Mouse (Mus musculus) B cell, adult 2 months (primary cell): ENCODE results near the gene Spata2.

Experiments
- DNase-seq, 2 experiments: peaks; one replicate each; pipeline ENCODE4 v3.0.0; 2022

The Spata2 gene

GRCm38 (mm10) chr2:167445911-167446780, 46.5 kb downstream of the Spata2 start:
- DNase-seq: no peak

DNA sequence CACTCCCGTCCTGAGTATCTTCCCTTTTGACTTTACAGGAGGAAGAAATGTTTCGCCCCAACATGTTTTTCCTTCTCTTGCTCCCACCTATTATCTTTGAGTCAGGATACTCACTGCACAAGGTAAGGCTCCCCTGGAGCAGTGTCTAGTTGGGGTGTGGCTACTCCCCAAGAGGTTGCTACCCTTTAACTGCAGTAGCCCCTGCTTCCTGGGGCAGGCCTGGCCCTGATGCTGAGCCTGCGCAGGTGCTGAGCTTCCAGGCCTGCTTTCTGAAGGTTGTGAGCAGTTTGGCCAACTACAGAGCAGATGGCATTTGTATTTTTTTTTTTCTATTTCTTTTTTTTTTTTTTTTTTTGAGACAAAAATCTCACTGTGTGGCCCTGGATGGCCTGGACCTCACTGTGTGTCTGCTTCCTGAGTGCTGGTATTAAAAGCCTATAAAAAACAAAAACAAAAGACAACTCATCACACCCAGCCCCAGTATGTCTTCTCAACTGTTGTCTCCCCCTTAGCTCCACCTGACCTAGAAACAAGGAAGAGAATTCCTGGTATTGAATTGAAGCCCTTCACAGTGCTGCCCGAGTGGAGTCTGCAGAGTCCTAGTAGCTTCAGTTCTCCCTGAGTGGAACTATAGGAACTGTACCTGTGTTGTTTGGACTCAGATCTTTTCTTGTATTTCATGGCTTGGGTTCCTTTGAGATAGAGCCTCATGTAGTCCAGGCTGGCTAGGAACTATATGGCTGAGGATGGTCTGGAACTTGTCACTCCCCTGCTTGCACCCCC, 49.1 kb downstream of the Spata2 start:
- no peak for DNase-seq

GRCm38 (mm10) chr2:167439422-167439821, 53.3 kb downstream of the Spata2 start:
- DNase-seq: no peak

- no peak for DNase-seq
These were observed 56.3 kb downstream of the Spata2 start for GRCm38 (mm10) chr2:167436371-167436770.

DNA sequence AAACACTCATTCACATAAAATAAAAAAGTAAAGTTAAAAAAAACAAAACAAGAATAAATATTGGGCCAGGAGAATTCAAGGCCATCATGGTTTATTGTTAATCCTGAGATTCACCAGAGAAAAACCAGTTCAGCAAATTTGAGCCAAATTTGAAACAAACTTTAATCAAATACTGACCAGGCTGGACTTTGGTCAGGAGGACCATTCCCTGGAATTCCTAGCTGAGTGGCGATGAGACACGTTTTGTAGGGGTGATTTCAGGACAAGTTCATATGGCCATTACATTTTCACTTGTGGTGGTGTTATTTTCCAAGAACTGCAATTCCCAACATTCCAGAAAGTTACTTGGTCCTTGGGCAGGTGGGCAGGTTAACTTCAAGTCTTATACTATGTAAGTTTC, 57.1 kb downstream of the Spata2 start:
- DNase-seq: no peak

- DNase-seq: no peak
These were observed 58.1 kb downstream of the Spata2 start for GRCm38 (mm10) chr2:167434570-167434969.

DNA sequence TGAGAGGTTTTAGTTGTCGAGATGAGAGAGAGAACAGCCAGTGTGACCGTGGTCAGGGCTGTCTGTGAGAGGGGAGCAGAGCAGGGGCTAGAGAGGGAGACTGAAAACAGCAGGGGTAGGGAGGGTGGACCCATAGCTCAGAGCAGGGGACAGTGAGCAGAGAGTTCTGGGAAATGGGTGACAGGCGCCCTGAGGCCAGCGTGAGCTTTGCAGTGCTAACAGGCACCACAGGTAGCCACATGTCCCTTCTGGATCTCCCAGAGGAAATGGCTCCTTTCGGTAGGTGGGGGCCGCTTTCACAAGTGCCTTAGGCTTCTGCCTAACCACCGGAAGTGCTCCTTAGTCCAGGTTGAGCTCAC, 61.3 kb downstream of the Spata2 start:
- DNase-seq: no peak
